Mouse (Mus musculus): ENCODE data around the gene Cntfr.
A peak's percentile ranks its signal among the peaks of the same experiment; 100 is the strongest.

Cntfr gene

GRCm38 (mm10) chr4:41653296-41653695 is 43.6 kb downstream of the Cntfr start:
- peak; percentile 85 for DNase-seq (ENCODE audit: extremely low spot score, low spot score)

GRCm38 (mm10) chr4:41648627-41649026 is 48.3 kb downstream of the Cntfr start:
- DNase-seq (ENCODE audit: extremely low spot score, low spot score), result no peak

- DNase-seq (ENCODE audit: extremely low spot score, low spot score), result no peak
These were observed 48.7 kb downstream of the Cntfr start for GRCm38 (mm10) chr4:41648157-41648556.

DNA sequence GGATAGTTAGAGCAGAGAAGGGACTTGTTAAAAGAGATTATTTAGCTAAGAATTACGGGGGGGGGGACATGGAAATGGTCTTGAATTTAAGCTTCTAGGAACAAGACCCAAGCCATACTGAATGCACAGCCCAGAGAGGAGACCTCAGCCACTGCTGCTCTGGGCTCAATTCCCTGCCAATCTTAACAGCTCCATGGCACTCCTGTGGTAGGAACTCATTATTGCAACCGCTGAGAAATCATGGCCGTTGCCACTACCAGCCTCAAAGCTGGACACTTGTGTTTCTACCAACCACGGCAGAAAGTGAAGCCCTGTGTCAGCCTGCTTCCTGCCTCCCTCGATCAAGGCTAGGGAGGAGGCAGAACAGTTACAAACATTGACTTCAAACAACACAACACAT is 51.4 kb downstream of the Cntfr start:
- no peak for DNase-seq (ENCODE audit: extremely low spot score, low spot score)

DNA sequence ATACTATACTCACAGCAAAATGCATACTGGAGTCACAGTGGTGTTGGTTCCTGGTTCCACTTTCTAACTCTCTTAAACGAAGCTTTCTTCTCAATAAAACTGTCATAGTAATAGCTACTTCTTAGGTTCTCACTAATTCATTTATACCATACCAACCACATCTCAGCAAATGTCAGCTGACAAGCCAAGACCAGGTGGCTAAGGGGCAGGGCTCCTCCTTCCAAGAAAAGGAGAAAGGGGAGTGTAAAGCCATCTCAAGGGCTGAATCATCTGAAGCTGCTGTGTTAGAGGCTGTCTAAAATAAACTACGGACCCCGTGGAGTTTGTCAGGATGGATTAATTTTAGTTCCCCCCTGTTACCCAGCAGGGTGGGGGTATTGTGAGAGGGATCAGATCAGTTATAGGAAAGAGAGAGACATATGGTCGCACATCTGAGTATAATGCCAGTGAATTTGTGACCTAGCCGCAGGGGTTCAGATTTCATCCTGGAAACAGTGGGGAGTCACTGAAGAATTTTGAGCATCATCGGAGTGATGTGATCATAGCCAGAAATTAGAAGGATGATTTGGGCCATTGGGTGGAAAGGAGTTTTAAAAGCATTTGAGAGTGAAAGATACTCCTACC is 55.6 kb downstream of the Cntfr start:
- DNase-seq (ENCODE audit: extremely low spot score, low spot score), result no peak

GRCm38 (mm10) chr4:41639913-41640507 is 56.9 kb downstream of the Cntfr start, which contains the start of gene Enho:
Gene Enho, minus strand, starts transcription at chr4:41640324.
- DNase-seq (ENCODE audit: extremely low spot score, low spot score), result peak; percentile 95

- DNase-seq (ENCODE audit: extremely low spot score, low spot score), result no peak
These were observed 57.6 kb downstream of the Cntfr start for GRCm38 (mm10) chr4:41639214-41639841.

- DNase-seq (ENCODE audit: extremely low spot score, low spot score), result no peak
These were observed 58.1 kb downstream of the Cntfr start for GRCm38 (mm10) chr4:41638828-41639213.

DNA sequence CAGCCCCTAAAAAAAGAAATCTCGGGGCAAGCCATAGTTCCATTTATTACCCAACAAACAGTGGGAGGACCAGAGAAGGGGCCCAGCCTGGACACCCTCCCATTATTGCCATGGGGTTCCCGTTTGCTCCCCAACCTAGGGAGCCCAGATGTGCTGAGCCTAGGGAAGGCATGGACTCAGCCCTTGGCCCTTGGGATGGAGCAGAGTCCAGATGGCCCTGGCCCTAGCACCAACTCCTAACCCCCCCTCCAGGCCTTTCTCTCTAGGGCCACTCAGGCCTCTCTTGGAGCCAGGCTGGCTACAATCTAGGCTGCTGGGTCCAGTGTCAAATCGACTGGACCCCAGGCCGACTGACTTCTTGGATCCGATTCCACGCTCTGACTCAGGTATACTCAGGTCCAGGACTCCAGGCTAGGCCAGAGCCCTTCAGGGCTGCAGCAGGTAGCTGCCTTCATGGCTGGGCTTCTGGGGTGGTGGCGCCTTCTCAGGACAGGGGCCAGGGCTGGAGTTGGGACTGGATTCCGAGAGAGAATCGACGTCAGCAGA is 58.6 kb downstream of the Cntfr start:
- no peak for DNase-seq (ENCODE audit: extremely low spot score, low spot score)

DNA sequence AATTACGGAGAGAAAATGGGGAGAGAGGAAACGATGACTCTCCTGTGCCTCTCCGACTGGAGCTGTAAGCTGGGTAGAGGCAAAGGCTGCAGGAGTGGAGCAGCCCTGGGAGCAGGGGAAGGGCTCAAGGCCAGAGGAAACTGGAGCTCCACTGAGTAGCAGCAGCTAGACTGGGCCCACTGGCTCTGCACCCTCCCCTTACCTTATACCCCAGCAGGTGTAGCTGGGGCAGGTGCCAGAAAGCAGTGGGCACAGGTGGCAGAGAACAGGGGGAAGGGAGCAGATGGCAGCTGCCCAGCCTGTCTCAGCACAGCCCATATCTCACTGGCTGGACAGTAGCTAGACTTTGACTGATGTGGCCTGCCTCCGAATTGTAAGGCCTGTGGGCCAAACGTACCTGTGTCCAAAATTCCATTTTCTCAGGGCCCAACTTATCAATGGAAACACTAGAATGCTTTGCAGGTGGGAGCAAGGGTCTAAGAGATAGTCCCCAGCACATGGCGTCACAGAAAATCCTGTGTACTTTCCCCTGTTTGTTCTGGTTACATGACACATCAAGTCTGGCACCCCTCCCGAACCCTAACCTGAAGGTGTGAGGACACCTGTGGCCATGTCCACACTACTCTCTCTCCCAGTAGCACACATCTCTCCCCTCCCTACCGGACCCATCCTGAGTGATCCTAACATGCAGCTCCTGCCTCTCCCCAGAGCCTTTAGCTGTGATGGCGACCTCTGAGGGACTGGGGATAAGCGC is 59.8 kb downstream of the Cntfr start:
- DNase-seq (ENCODE audit: extremely low spot score, low spot score), result no peak

GRCm38 (mm10) chr4:41636366-41636765 is 60.5 kb downstream of the Cntfr start:
- no peak for DNase-seq (ENCODE audit: extremely low spot score, low spot score)

- DNase-seq (ENCODE audit: extremely low spot score, low spot score), result peak; percentile 57
These were observed 61.0 kb downstream of the Cntfr start for GRCm38 (mm10) chr4:41635906-41636305.

DNA sequence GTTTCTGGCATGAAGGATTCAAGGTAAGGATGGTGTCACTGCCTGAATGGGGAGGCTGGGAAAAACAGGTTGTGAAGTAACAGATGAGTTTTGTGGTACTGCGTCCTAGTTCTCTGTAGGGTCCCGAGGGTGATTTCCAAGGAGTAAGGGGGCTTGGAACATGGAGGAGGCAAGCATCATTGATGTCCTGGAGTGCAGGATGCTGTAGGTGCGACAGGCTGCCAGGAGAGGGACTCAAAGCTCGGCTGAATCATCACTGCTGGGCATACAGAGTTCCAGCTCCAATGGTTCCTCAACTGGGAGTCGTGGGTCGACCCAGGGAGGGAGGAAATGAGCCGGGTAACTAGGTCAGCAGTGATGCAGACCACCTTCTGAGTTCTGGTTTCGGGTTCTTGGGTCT is 61.7 kb downstream of the Cntfr start:
- no peak for DNase-seq (ENCODE audit: extremely low spot score, low spot score)

DNA sequence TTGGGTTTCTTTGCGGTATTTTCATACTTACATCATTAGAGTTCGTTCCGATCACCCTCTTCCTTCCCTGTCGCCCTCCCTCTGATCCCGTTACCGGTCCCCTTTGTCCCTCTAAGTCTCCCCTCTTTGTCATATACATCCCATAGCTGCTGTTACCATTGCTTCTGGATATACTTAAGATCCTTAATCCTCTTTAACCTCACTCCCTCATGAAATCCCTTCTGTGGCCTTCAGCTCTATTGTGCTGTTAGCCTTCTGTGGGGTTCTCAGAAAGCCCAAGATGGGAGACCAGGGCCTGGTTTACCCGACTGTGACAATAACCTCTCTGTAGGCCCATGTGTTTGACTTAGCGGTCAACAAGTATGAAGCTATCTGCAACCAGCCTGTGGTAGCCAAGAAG is 62.3 kb downstream of the Cntfr start:
- no peak for DNase-seq (ENCODE audit: extremely low spot score, low spot score)

DNA sequence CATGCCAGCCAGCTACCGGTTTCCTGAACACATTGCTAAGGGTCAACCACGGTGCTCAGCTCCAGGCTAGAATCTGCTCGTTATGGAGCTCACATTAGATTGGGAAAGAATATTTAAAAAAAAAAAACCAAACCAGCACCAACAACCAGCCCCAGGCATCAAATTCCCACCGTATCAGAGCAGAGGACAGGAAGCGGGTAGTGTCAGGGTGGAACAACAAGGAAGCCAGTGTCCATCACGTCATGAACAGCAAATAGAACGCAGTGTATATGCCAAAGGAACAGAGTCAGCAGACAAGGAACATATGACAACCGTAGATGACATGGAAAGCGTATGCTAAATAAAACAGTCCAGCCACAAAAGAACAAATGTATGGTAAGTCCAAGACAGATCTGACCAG is 63.9 kb downstream of the Cntfr start:
- DNase-seq (ENCODE audit: extremely low spot score, low spot score), result no peak

GRCm38 (mm10) chr4:41631390-41631789 is 65.5 kb downstream of the Cntfr start:
- peak; percentile 53 for DNase-seq (ENCODE audit: extremely low spot score, low spot score)

DNA sequence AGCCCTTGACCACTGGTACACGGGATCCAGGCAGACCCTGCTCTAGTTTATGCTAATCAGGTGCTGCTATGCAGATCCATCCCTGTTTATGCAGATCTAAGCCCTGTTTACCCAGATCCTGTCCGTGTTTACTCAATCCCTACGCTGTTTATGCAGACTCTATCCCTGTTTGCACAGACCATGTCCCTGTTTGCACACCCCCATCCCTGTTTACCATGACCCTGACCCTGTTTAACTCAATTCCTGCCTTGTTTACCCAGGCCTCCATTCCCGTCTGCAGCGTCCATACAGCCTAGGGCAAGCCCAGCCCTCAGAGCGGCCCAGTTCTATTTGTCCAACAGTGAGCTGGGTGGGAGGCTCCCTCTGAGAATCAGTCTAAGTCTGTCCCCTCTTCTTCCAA is 66.7 kb downstream of the Cntfr start:
- DNase-seq (ENCODE audit: extremely low spot score, low spot score), result no peak

- DNase-seq (ENCODE audit: extremely low spot score, low spot score), result peak; percentile 72
These were observed 68.5 kb downstream of the Cntfr start for GRCm38 (mm10) chr4:41628202-41628927.

DNA sequence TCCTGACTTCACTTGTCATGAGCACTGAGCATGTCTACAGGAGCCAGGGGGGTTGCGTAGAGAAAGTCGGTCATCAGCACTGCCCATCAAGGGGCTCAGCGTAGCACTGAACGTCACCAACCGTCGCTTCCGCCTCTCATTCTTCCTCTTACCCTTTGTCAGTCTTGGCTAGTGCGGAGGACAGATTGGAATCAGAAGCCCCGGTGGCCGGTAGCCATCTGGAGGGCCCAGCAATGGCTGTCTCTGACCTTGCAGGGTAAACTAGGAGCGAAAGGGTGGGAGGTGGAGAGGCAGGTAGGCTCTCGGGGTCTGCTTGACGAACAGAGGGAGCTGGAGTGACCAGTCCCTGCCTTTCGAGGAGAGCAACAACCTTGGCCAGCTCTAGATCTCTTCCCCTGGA is 74.8 kb downstream of the Cntfr start:
- no peak for DNase-seq (ENCODE audit: extremely low spot score, low spot score)

- DNase-seq (ENCODE audit: extremely low spot score, low spot score), result no peak
These were observed 77.8 kb downstream of the Cntfr start for GRCm38 (mm10) chr4:41618916-41619746.

All from neural tube, embryonic 10.5 days (tissue).